Mouse (Mus musculus): ENCODE results near the gene Creld2. TPM values are rescaled to one million over a fixed set of nuclear protein-coding genes. Genes with fewer than 3 reads are reported as not detected.

The Creld2 gene
- total and polyA plus RNA-seq, 2 experiments from 2014 or later: 25.4 to 38.2 TPM

GRCm38 (mm10) chr15:88831482-88831881, 12.0 kb downstream of the Creld2 start:
- peaks cover 8% of the 10 kb centered on the region; the same call in 1 of the 2 replicates for H3K36me3 ChIP-seq (ENCODE audit: insufficient read depth, low read length)
- no peaks in the 10 kb centered on the region for H3K4me1 ChIP-seq (ENCODE audit: insufficient read depth, low read length)
- H3K9me3 ChIP-seq (ENCODE audit: low read length): no peaks in the 10 kb centered on the region
- no peak for DNase-seq (ENCODE audit: low spot score)
- H3K27ac ChIP-seq (ENCODE audit: low read depth, low read length): no peak overlapping the region
- no peak overlapping the region for H3K4me2 ChIP-seq (ENCODE audit: low read depth, low read length, poor library complexity, severe bottlenecking)
- WGBS: 57% methylated on average over 5 of the region's 5 CpGs
- H3K4me3 ChIP-seq (ENCODE audit: low read depth, low read length): no peak overlapping the region
- no peaks in the 10 kb centered on the region for H3K27me3 ChIP-seq (ENCODE audit: insufficient read depth, low read length)
- no peak for ATAC-seq (ENCODE audit: low FRiP score)
- H3K9ac ChIP-seq (replicated peaks; ENCODE audit: low read length, poor library complexity, severe bottlenecking): no peak overlapping the region
- TF ChIP-seq CTCF (IDR thresholded peaks at IDR 0.05): no peak

- DNase-seq (ENCODE audit: low spot score): no peak
- H3K36me3 ChIP-seq (ENCODE audit: insufficient read depth, low read length): no peaks in the 10 kb centered on the region
- ATAC-seq (ENCODE audit: low FRiP score): no peak
- H3K9me3 ChIP-seq (ENCODE audit: low read length): no peaks in the 10 kb centered on the region
- TF ChIP-seq CTCF (IDR thresholded peaks at IDR 0.05): no peak
- H3K4me2 ChIP-seq (ENCODE audit: low read depth, low read length, poor library complexity, severe bottlenecking): no peak overlapping the region
- 89% methylated on average over 9 of the region's 9 CpGs for WGBS
- no peak overlapping the region for H3K4me3 ChIP-seq (ENCODE audit: low read depth, low read length)
- H3K9ac ChIP-seq (replicated peaks; ENCODE audit: low read length, poor library complexity, severe bottlenecking): no peak overlapping the region
- no peak overlapping the region for H3K27ac ChIP-seq (ENCODE audit: low read depth, low read length)
- H3K27me3 ChIP-seq (ENCODE audit: insufficient read depth, low read length): no peaks in the 10 kb centered on the region
- H3K4me1 ChIP-seq (ENCODE audit: insufficient read depth, low read length): 0 out of 2 replicates have a peak, but pooled peaks cover 3% of the 10 kb centered on the region
Observed at GRCm38 (mm10) chr15:88832536-88832935, 13.1 kb downstream of the Creld2 start.

GRCm38 (mm10) chr15:88836031-88836430, 16.6 kb downstream of the Creld2 start:
- whole genome bisulfite sequencing: 89% methylated on average over 6 of the region's 6 CpGs
- ATAC-seq (ENCODE audit: low FRiP score) (no peak), DNase-seq (ENCODE audit: low spot score) (no peak)
- Histone ChIP-seq H3K4me1 (ENCODE audit: insufficient read depth, low read length) (0 out of 2 replicates have a peak, but pooled peaks cover 4% of the 10 kb centered on the region), H3K36me3 (ENCODE audit: insufficient read depth, low read length) (no peaks in the 10 kb centered on the region), H3K9me3 (ENCODE audit: low read length) (no peaks in the 10 kb centered on the region), H3K4me2 (ENCODE audit: low read depth, low read length, poor library complexity, severe bottlenecking) (peak overlapping the region; percentile 82; the same call in 1 of the 2 replicates), H3K27ac (ENCODE audit: low read depth, low read length) (no peak overlapping the region), H3K4me3 (ENCODE audit: low read depth, low read length) (no peak overlapping the region), H3K9ac (replicated peaks; ENCODE audit: low read length, poor library complexity, severe bottlenecking) (no peak overlapping the region), H3K27me3 (ENCODE audit: insufficient read depth, low read length) (no peaks in the 10 kb centered on the region)
- TF ChIP-seq CTCF (IDR thresholded peaks at IDR 0.05): peak; percentile 40

GRCm38 (mm10) chr15:88836571-88836970, 17.1 kb downstream of the Creld2 start:
- peak overlapping the region; percentile 72 for H3K9ac ChIP-seq (replicated peaks; ENCODE audit: low read length, poor library complexity, severe bottlenecking)
- no peaks in the 10 kb centered on the region for H3K36me3 ChIP-seq (ENCODE audit: insufficient read depth, low read length)
- no peaks in the 10 kb centered on the region for H3K9me3 ChIP-seq (ENCODE audit: low read length)
- no peaks in the 10 kb centered on the region for H3K27me3 ChIP-seq (ENCODE audit: insufficient read depth, low read length)
- no peak overlapping the region for H3K27ac ChIP-seq (ENCODE audit: low read depth, low read length)
- WGBS: 66% methylated on average over 5 of the region's 5 CpGs
- H3K4me1 ChIP-seq (ENCODE audit: insufficient read depth, low read length): 0 out of 2 replicates have a peak, but pooled peaks cover 4% of the 10 kb centered on the region
- ATAC-seq (ENCODE audit: low FRiP score): no peak
- peak overlapping the region; percentile 47 for H3K4me3 ChIP-seq (ENCODE audit: low read depth, low read length)
- peak overlapping the region; percentile 82 for H3K4me2 ChIP-seq (ENCODE audit: low read depth, low read length, poor library complexity, severe bottlenecking)
- no peak for TF ChIP-seq CTCF (IDR thresholded peaks at IDR 0.05)
- DNase-seq (ENCODE audit: low spot score): no peak

- peak; percentile 72 for DNase-seq (ENCODE audit: low spot score)
- Histone ChIP-seq H3K9ac (replicated peaks; ENCODE audit: low read length, poor library complexity, severe bottlenecking) (peak overlapping the region; percentile 72), H3K4me1 (ENCODE audit: insufficient read depth, low read length) (0 out of 2 replicates have a peak, but pooled peaks cover 4% of the 10 kb centered on the region), H3K27ac (ENCODE audit: low read depth, low read length) (peak overlapping the region; percentile 72), H3K4me2 (ENCODE audit: low read depth, low read length, poor library complexity, severe bottlenecking) (peak overlapping the region; percentile 82), H3K36me3 (ENCODE audit: insufficient read depth, low read length) (no peaks in the 10 kb centered on the region), H3K4me3 (ENCODE audit: low read depth, low read length) (peak overlapping the region; percentile 47), H3K9me3 (ENCODE audit: low read length) (no peaks in the 10 kb centered on the region), H3K27me3 (ENCODE audit: insufficient read depth, low read length) (no peaks in the 10 kb centered on the region)
- under 1% methylated on average over 36 of the region's 39 CpGs for WGBS
- ATAC-seq (ENCODE audit: low FRiP score): peak; percentile 66
- TF ChIP-seq CTCF (IDR thresholded peaks at IDR 0.05): peak; percentile 47
Observed at GRCm38 (mm10) chr15:88837199-88837932, 17.9 kb downstream of the Creld2 start.

GRCm38 (mm10) chr15:88837977-88838376, 18.5 kb downstream of the Creld2 start:
- ATAC-seq (ENCODE audit: low FRiP score) (no peak), DNase-seq (ENCODE audit: low spot score) (no peak)
- WGBS: under 1% methylated on average over 11 of the region's 11 CpGs
- peak overlapping the region; percentile 47 for H3K4me3 ChIP-seq (ENCODE audit: low read depth, low read length)
- H3K27ac ChIP-seq (ENCODE audit: low read depth, low read length): peak overlapping the region; percentile 72; the same call in 1 of the 2 replicates
- peak overlapping the region; percentile 82 for H3K4me2 ChIP-seq (ENCODE audit: low read depth, low read length, poor library complexity, severe bottlenecking)
- 0 out of 2 replicates have a peak, but pooled peaks cover 4% of the 10 kb centered on the region for H3K4me1 ChIP-seq (ENCODE audit: insufficient read depth, low read length)
- no peaks in the 10 kb centered on the region for H3K9me3 ChIP-seq (ENCODE audit: low read length)
- H3K36me3 ChIP-seq (ENCODE audit: insufficient read depth, low read length): no peaks in the 10 kb centered on the region
- H3K27me3 ChIP-seq (ENCODE audit: insufficient read depth, low read length): no peaks in the 10 kb centered on the region
- peak overlapping the region; percentile 72 for H3K9ac ChIP-seq (replicated peaks; ENCODE audit: low read length, poor library complexity, severe bottlenecking)
- TF ChIP-seq CTCF (IDR thresholded peaks at IDR 0.05): no peak

All from midbrain, postnatal 0 days (tissue).